Comparison of ENCODE assay signal across 8 mouse cellular contexts in the genomic region with DNA sequence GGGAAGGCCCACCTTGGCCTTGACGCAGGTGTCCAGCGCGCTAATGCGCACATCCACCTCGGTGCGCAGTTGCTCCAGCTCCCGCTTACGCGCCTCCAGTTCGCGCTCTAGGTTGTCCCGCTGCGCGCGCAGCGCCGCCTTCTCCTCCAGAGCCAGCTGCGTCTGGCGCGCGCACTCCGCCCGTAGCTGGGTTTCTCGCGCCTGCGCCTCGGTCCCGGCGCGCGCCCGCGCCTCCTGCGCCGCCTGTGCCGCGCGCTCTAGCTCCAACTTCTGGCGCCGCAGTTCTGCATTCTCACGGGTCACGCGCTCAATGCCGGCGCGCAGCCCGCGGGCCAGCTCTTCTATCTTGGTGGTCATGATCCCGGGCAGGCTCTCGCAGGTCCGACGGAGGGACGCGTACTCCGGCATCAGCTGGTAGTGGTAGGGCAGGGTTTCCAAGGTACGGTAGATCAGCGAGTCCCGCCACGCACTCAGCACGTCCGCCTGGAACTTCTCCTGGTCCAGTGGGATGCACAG. TPM values are rescaled to one million over a fixed set of nuclear protein-coding genes. Genes with fewer than 3 reads are reported as not detected.
DNase-seq lines count a peak whose midpoint lies in the region; ATAC-seq lines count a peak whose summit lies in the region.

No protein-coding gene starts in this region.

- 0 out of 2 replicates have a peak, but pooled peaks have one; percentile 25 for ATAC-seq in megakaryocyte-erythroid progenitor cell, adult 5-6 weeks (replicated peaks; ENCODE audit: low FRiP score, low TSS enrichment, poor library complexity, severe bottlenecking)

- peak; percentile 96 for DNase-seq in brain, adult 2 months (ENCODE audit: low read depth, low spot score)
- peak; percentile 97 for DNase-seq in embryo, embryonic 11 days
- DNase-seq in gastrocnemius, postnatal 25 days = peak; percentile 84
- DNase-seq in induced T-regulatory cell, adult 2 months (ENCODE audit: low read depth) = peak; percentile 52
- DNase-seq in left cerebral cortex, postnatal 14 days (ENCODE audit: low spot score in 2 of 2) = peak; percentile 85 to 87
- DNase-seq in skeletal muscle tissue, adult 2 months (ENCODE audit: low read depth, low spot score) = peak; percentile 87
- no peak for DNase-seq in spleen, postnatal 14 days (ENCODE audit: low spot score in 2 of 2)

- intact Hi-C loops in left cerebral cortex, postnatal 14 days (cut with DNase I) = no loop called here

RNA-seq across cellular contexts. Expression of a gene that starts 3.9 kb away (rescaled TPM):
- total RNA-seq in gastrocnemius, postnatal 25 days (2021) = 10 to 100 TPM in 1 of 2 experiments, 1 to 10 TPM in 1; 8.4 to 22.5 TPM
- 1 to 10 TPM; 6.6 to 7.6 TPM for total RNA-seq in left cerebral cortex, postnatal 14 days (2021)
- 7.2 and 8.9 TPM in 2 replicates for total RNA-seq in megakaryocyte-erythroid progenitor cell, adult 5-6 weeks (2014; fragmentation: Nextera tagmentation)
- 6.9 and 9.3 TPM in 2 replicates for total RNA-seq in megakaryocyte-erythroid progenitor cell, adult 5-6 weeks (2017)

RNA-seq across cellular contexts. Expression of a gene that starts 17.9 kb away (rescaled TPM):
- total RNA-seq in gastrocnemius, postnatal 25 days (2021) = not detected
- total RNA-seq in left cerebral cortex, postnatal 14 days (2021) = not detected
- not detected in 2 replicates for total RNA-seq in megakaryocyte-erythroid progenitor cell, adult 5-6 weeks (2014; fragmentation: Nextera tagmentation)
- not detected in 2 replicates for total RNA-seq in megakaryocyte-erythroid progenitor cell, adult 5-6 weeks (2017)

RNA-seq across cellular contexts. Expression of a gene that starts 19.7 kb away (rescaled TPM):
- 10 to 100 TPM in 1 of 2 experiments, 1 to 10 TPM in 1; 9.6 to 11.5 TPM for total RNA-seq in gastrocnemius, postnatal 25 days (2021)
- total RNA-seq in left cerebral cortex, postnatal 14 days (2021) = 10 to 100 TPM; 29.8 to 30.8 TPM
- total RNA-seq in megakaryocyte-erythroid progenitor cell, adult 5-6 weeks (2014; fragmentation: Nextera tagmentation) = 15.1 and 20.3 TPM in 2 replicates
- 18.7 and 32.1 TPM in 2 replicates for total RNA-seq in megakaryocyte-erythroid progenitor cell, adult 5-6 weeks (2017)

RNA-seq across cellular contexts. Expression of a gene that starts 21.9 kb away (rescaled TPM):
- 10 to 100 TPM; 17.1 to 18.4 TPM for total RNA-seq in gastrocnemius, postnatal 25 days (2021)
- total RNA-seq in left cerebral cortex, postnatal 14 days (2021) = 10 to 100 TPM; 68.7 to 74.9 TPM
- 2.4 and 4.5 TPM in 2 replicates for total RNA-seq in megakaryocyte-erythroid progenitor cell, adult 5-6 weeks (2014; fragmentation: Nextera tagmentation)
- total RNA-seq in megakaryocyte-erythroid progenitor cell, adult 5-6 weeks (2017) = 2.3 and 3.4 TPM in 2 replicates

RNA-seq across cellular contexts. Expression of a gene that starts 29.6 kb away (rescaled TPM):
- total RNA-seq in gastrocnemius, postnatal 25 days (2021) = 1 to 10 TPM; 7.6 to 8.9 TPM
- total RNA-seq in left cerebral cortex, postnatal 14 days (2021) = 1 to 10 TPM; 2.8 to 4.2 TPM
- 31.1 and 46.7 TPM in 2 replicates for total RNA-seq in megakaryocyte-erythroid progenitor cell, adult 5-6 weeks (2014; fragmentation: Nextera tagmentation)
- total RNA-seq in megakaryocyte-erythroid progenitor cell, adult 5-6 weeks (2017) = 34.9 and 90.9 TPM in 2 replicates

Comparison
In these comparisons a context has a peak if more than half of its experiments do, and no peak if none do; other contexts are left out.
1. DNase-seq: peak in brain, adult 2 months (single experiment), embryo, embryonic 11 days (single experiment), gastrocnemius, postnatal 25 days (single experiment), induced T-regulatory cell, adult 2 months (single experiment), left cerebral cortex, postnatal 14 days (2 of 2) and skeletal muscle tissue, adult 2 months (single experiment); none in spleen, postnatal 14 days (0 of 2).